Mouse (Mus musculus): ENCODE data around the gene Lctl. TPM values are rescaled to one million over a fixed set of nuclear protein-coding genes. Genes with fewer than 3 reads are reported as not detected.
A peak's percentile ranks its signal among the peaks of the same experiment; 100 is the strongest.
"Not testable (repeated sequence)": the region's sequence is repeated elsewhere in the genome, so short reads cannot be mapped to it uniquely, and the experiment has no call there.

The Lctl gene
- polyA plus RNA-seq, 1 experiment from 2014 or later, result not detected

DNA sequence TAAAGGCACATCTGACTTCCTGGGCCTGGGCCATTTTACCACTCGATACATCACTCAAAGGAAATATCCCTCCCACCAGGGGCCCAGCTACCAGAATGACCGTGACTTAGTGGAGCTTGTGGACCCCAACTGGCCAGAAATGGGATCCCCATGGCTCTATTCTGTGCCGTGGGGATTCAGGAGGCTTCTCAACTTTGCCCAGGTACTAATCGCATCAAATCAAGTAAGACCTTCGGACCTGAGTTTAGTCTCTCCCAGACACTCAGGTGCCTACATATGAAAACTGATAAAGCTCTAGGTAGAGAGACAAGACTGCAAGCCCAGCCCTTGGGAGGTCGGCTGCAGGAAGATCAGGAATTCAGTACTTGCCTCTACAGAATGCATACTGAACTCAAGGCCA is 14.7 kb downstream of the Lctl start:
- DNase-seq (ENCODE audit: low spot score) (no peak), ATAC-seq (ENCODE audit: low FRiP score) (no peak)
- H3K27ac ChIP-seq, result no peak overlapping the region
- H3K4me3 ChIP-seq (replicated peaks; ENCODE audit: low read length), result no peak overlapping the region
- no peak overlapping the region for H3K9ac ChIP-seq
- H3K9me3 ChIP-seq (ENCODE audit: control insufficient read depth, low read length), result no peaks in the 10 kb centered on the region
- WGBS, result 81% methylated on average over 6 of the region's 6 CpGs
- no peaks in the 10 kb centered on the region for H3K4me1 ChIP-seq (replicated peaks; ENCODE audit: control insufficient read depth, insufficient read depth, low read length)
- H3K27me3 ChIP-seq (ENCODE audit: control insufficient read depth, insufficient read depth, low read length), result no peaks in the 10 kb centered on the region
- no peaks in the 10 kb centered on the region for H3K36me3 ChIP-seq (replicated peaks; ENCODE audit: control insufficient read depth, insufficient read depth)
- H3K4me2 ChIP-seq (replicated peaks), result no peak overlapping the region

DNA sequence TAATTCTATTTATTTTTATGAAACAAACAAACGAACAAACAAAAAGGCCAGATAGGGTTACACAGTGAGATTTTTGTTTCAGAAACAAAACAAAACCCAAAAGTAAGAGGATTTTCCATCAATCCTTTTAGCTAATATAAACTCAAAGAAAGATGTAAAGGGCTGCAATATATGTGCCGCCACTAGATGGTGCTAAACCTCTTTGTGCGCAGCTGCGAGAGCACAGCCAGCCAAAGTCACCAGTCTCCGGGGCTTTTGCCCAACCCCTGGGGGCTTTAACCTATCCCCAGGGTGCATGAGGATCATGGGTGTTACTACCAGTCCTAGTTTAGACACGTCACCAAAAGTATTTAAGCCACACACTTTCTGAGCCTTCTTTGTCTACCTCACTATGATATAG is 21.9 kb downstream of the Lctl start:
- H3K27ac ChIP-seq; ATAC-seq (ENCODE audit: low FRiP score); H3K4me1 ChIP-seq (replicated peaks; ENCODE audit: control insufficient read depth, insufficient read depth, low read length); H3K27me3 ChIP-seq (ENCODE audit: control insufficient read depth, insufficient read depth, low read length); H3K36me3 ChIP-seq (replicated peaks; ENCODE audit: control insufficient read depth, insufficient read depth); H3K4me3 ChIP-seq (replicated peaks; ENCODE audit: low read length); H3K9me3 ChIP-seq (ENCODE audit: control insufficient read depth, low read length); H3K9ac ChIP-seq; H3K4me2 ChIP-seq (replicated peaks): not testable (repeated sequence)
- 10% methylated on average over 6 of the region's 6 CpGs for WGBS
- peak; percentile 78 for DNase-seq (ENCODE audit: low spot score)

DNA sequence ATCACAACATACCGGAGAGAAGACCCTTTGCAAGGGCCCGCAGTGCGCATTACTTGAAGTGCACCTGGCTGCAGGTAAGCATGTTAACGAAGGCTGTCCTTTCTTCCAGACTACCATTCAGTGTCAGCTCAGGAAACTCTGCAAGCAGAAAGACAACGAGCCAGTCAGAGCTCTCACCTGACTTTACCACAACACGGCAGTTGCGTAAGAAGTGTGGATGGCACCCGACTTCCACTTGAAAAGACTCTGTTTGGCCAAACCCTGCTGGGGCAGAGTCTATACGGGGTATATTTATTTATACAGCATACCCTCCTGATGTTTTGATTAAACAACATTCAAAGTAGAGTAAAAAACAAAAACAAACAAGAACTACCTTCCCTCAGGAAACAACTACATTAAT is 22.9 kb downstream of the Lctl start:
- Histone ChIP-seq H3K27ac (no peak overlapping the region), H3K27me3 (ENCODE audit: control insufficient read depth, insufficient read depth, low read length) (no peaks in the 10 kb centered on the region), H3K9me3 (ENCODE audit: control insufficient read depth, low read length) (no peaks in the 10 kb centered on the region), H3K4me3 (replicated peaks; ENCODE audit: low read length) (no peak overlapping the region), H3K9ac (no peak overlapping the region), H3K36me3 (replicated peaks; ENCODE audit: control insufficient read depth, insufficient read depth) (no peaks in the 10 kb centered on the region), H3K4me1 (replicated peaks; ENCODE audit: control insufficient read depth, insufficient read depth, low read length) (no peaks in the 10 kb centered on the region), H3K4me2 (replicated peaks) (no peak overlapping the region)
- DNase-seq (ENCODE audit: low spot score), result no peak
- ATAC-seq (ENCODE audit: low FRiP score), result no peak
- WGBS, result 92% methylated on average over 9 of the region's 9 CpGs

DNA sequence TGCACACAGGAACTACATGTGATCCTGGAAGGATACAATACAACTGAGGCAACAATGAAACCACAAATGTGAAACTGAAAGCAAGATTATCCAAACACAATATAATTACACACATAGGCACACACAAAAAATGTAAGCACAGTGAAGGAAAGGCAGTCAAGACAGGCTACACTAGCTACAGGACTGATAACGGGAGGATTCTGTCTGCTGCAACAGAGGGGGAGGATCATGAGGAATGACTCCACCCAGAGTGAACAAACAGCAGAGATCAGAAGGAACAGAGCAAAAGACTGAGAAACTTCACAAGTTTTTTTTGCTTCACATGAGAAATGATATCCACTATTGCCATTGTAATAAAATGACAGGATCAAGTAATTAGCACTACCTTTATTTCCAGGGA is 39.7 kb downstream of the Lctl start:
- Histone ChIP-seq H3K27me3 (ENCODE audit: control insufficient read depth, insufficient read depth, low read length) (no peaks in the 10 kb centered on the region), H3K27ac (no peak overlapping the region), H3K4me3 (replicated peaks; ENCODE audit: low read length) (no peak overlapping the region), H3K36me3 (replicated peaks; ENCODE audit: control insufficient read depth, insufficient read depth) (peaks cover 7% of the 10 kb centered on the region; the same call in 1 of the 2 replicates), H3K4me1 (replicated peaks; ENCODE audit: control insufficient read depth, insufficient read depth, low read length) (no peaks in the 10 kb centered on the region), H3K9ac (no peak overlapping the region), H3K4me2 (replicated peaks) (no peak overlapping the region), H3K9me3 (ENCODE audit: control insufficient read depth, low read length) (no peaks in the 10 kb centered on the region)
- DNase-seq (ENCODE audit: low spot score) (no peak), ATAC-seq (ENCODE audit: low FRiP score) (no peak)
- WGBS, result 90% methylated on average over 1 of the region's 1 CpGs

DNA sequence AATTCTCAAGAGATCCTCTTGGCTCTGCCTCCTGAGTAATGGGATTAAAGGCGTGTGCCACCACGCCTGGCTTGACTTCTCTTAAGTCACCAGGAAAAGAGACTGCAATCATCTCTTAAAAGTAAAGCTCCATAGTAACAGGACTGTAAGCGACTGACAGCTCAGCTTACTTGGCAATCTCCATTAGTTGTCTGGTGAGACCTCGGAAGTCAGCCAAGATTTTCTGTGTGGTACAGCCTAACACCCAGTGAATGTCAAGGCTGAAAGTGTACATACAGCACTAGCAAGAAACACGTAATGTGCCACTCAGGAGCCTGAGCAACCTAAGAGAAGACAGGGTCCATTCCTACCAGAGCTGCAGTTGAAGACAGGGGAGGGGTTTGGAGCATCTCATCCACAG is 43.5 kb downstream of the Lctl start:
- H3K9ac ChIP-seq, result no peak overlapping the region
- 0 out of 2 replicates have a peak, but pooled peaks cover 7% of the 10 kb centered on the region for H3K36me3 ChIP-seq (replicated peaks; ENCODE audit: control insufficient read depth, insufficient read depth)
- no peak overlapping the region for H3K27ac ChIP-seq
- no peaks in the 10 kb centered on the region for H3K4me1 ChIP-seq (replicated peaks; ENCODE audit: control insufficient read depth, insufficient read depth, low read length)
- H3K9me3 ChIP-seq (ENCODE audit: control insufficient read depth, low read length), result no peaks in the 10 kb centered on the region
- H3K4me2 ChIP-seq (replicated peaks), result no peak overlapping the region
- DNase-seq (ENCODE audit: low spot score), result no peak
- ATAC-seq (ENCODE audit: low FRiP score), result no peak
- H3K4me3 ChIP-seq (replicated peaks; ENCODE audit: low read length), result no peak overlapping the region
- H3K27me3 ChIP-seq (ENCODE audit: control insufficient read depth, insufficient read depth, low read length), result no peaks in the 10 kb centered on the region
- 91% methylated on average over 5 of the region's 5 CpGs for WGBS

DNA sequence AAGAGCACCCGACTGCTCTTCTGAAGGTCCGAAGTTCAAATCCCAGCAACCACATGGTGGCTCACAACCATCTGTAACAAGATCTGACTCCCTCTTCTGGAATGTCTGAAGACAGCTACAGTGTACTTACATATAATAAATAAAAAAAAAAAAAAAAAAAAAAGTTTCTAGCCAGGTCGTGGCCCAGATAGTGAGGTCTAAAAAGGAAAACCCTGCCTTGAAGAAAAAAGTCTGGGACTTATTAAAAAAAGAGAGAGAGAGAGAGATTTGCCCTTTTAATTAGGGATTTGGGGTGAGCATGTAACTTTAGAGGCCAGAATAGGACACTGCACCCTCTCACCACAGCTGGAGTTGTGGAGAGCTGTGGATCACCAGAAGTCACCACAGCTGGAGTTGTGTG is 53.0 kb downstream of the Lctl start:
- ATAC-seq (ENCODE audit: low FRiP score); H3K4me2 ChIP-seq (replicated peaks); H3K27ac ChIP-seq; H3K4me3 ChIP-seq (replicated peaks; ENCODE audit: low read length); H3K27me3 ChIP-seq (ENCODE audit: control insufficient read depth, insufficient read depth, low read length); H3K9me3 ChIP-seq (ENCODE audit: control insufficient read depth, low read length); DNase-seq (ENCODE audit: low spot score); H3K36me3 ChIP-seq (replicated peaks; ENCODE audit: control insufficient read depth, insufficient read depth); H3K9ac ChIP-seq: not testable (repeated sequence)
- WGBS, result 97% methylated on average over 3 of the region's 3 CpGs
- peaks cover 16% of the 10 kb centered on the region for H3K4me1 ChIP-seq (replicated peaks; ENCODE audit: control insufficient read depth, insufficient read depth, low read length)

DNA sequence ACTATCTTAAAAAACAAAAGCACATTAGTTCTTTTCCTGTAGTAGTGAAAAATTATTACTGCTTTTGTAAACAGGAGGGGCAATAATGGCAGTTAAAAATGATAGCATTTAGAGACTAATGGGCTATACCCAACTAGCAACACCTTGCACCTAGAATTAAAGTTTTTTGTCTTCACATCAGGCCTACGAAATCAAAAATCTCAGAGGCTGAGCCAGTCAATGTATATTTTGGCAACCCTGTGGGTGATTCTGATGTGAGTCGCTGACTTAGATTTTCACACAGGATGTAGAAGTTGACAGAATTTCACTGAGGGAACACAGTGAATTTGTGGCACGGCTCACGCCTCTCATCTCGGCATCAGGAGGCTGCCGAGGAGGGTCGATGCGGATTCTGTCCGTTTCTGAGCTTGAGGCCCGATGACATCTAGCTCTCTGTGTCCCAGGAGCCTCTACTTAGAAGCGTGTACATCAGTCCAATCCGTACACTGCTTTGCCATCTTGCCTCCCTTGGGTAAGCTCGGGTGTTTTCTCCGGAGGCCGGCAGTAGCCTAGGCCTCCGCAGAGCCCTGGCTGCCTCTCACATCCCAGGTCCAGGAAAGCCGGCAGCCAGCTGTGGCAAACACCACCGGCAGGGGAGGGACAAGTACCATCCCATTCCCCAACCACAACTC is 55.3 kb downstream of the Lctl start:
- no peak; the same call in 1 of the 2 replicates for ATAC-seq (ENCODE audit: low FRiP score)

DNA sequence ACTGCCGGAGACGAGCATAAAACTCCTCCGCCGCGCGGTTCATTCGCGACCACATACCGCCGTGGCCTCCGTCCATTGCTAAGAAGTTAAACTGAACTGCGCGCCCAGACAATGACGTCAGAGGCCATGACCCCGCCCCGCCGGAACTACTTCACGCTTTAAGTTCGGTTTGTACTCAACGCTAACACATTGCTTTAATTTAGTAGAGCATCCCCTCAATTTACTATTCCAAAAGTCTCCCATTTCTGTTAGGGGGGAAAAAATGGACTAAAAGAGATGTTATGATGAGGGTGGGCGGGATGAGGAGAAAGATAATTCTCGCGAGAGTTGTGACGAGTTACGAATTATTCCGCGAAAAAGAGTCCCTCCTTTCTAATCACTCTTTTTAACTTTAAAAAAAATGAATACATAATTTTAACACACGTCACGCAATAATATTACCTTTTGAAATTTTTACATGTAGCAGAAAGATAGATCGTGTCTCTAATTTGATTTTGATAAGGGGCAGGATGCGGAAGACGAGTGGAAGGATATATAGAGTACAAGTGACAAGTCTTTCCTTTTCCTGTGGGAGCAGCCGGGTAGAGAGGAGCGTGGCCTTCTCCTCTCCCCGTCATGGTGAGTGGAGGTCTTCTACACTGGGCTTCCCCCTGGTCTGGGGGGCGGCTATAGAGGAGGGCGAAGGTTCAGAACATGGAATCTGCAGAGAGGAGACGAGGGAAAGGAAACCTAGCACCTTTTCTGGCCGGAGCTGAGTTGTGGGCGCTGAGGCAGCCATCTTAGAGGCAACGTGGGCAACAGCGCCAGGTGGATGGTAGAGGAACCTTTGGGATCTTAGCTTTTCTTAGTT is 56.1 kb downstream of the Lctl start, which contains the start of the genes Zwilch and Rpl4:
Gene Zwilch (minus strand): TSS at position 289 of the 850 bp plus-strand sequence.
Gene Rpl4 (plus strand): TSS at position 560 of the 850 bp plus-strand sequence.
- Histone ChIP-seq H3K4me3 (replicated peaks; ENCODE audit: low read length) (peak within 1 kb of the TSS; percentile 82), H3K27me3 (ENCODE audit: control insufficient read depth, insufficient read depth, low read length) (no peaks in the 10 kb centered on the region)
- WGBS, result under 1% methylated on average over 42 of the region's 42 CpGs

More for the DNA sequence above, 55.3 kb downstream of the Lctl start:
- Histone ChIP-seq H3K36me3 (replicated peaks; ENCODE audit: control insufficient read depth, insufficient read depth) (peaks cover 28% of the 10 kb centered on the region), H3K4me1 (replicated peaks; ENCODE audit: control insufficient read depth, insufficient read depth, low read length) (peaks cover 16% of the 10 kb centered on the region), H3K27ac (peak overlapping the region; percentile 82), H3K4me2 (replicated peaks) (peak overlapping the region; percentile 97), H3K9ac (peak overlapping the region; percentile 81), H3K9me3 (ENCODE audit: control insufficient read depth, low read length) (no peaks in the 10 kb centered on the region), H3K27me3 (ENCODE audit: control insufficient read depth, insufficient read depth, low read length) (no peaks in the 10 kb centered on the region), H3K4me3 (replicated peaks; ENCODE audit: low read length) (peak overlapping the region; percentile 82)
- DNase-seq (ENCODE audit: low spot score), result no peak
- 3% methylated on average over 18 of the region's 18 CpGs for WGBS

DNA sequence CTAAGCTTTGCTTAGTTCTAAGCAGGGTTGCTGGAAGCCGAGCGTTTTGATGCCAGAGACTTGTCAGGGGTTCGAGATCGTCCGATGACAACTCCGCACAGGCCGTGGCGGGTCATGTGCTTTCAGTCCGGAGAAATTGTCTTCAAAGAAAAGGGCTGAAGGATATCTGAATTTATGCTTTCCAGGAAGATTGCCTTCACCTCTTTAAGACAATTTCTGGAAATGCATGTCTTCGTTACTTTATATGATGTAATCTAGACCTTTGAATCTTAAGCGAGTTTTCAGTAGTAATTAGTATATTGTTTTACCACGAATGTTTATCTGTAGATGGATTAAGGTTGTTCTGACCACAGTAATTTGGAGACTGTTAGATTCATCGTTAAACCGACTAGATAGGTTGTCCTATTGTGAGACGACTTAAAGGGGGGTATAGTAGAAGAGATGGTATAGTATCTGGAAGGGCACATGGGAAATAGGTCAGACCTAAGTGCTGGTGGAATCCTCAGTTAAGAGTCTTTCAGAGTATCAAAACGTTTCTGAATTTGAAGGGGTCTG is 56.8 kb downstream of the Lctl start:
- Histone ChIP-seq H3K9ac (peak overlapping the region; percentile 81), H3K9me3 (ENCODE audit: control insufficient read depth, low read length) (no peaks in the 10 kb centered on the region), H3K27ac (peak overlapping the region; percentile 82), H3K4me2 (replicated peaks) (peak overlapping the region; percentile 97), H3K4me1 (replicated peaks; ENCODE audit: control insufficient read depth, insufficient read depth, low read length) (peaks cover 16% of the 10 kb centered on the region), H3K27me3 (ENCODE audit: control insufficient read depth, insufficient read depth, low read length) (no peaks in the 10 kb centered on the region), H3K36me3 (replicated peaks; ENCODE audit: control insufficient read depth, insufficient read depth) (peaks cover 42% of the 10 kb centered on the region), H3K4me3 (replicated peaks; ENCODE audit: low read length) (peak overlapping the region; percentile 82)
- ATAC-seq (ENCODE audit: low FRiP score) (no peak; the same call in 1 of the 2 replicates), DNase-seq (ENCODE audit: low spot score) (no peak)
- under 1% methylated on average over 16 of the region's 16 CpGs for WGBS

More for the DNA sequence above, 56.1 kb downstream of the Lctl start, which contains the start of the genes Zwilch and Rpl4:
- Histone ChIP-seq H3K9me3 (ENCODE audit: control insufficient read depth, low read length) (no peaks in the 10 kb centered on the region), H3K36me3 (replicated peaks; ENCODE audit: control insufficient read depth, insufficient read depth) (peaks cover 35% of the 10 kb centered on the region), H3K4me2 (replicated peaks) (peak within 1 kb of the TSS; percentile 97), H3K4me1 (replicated peaks; ENCODE audit: control insufficient read depth, insufficient read depth, low read length) (peaks cover 16% of the 10 kb centered on the region), H3K27ac (peak within 1 kb of the TSS; percentile 82), H3K9ac (peak within 1 kb of the TSS; percentile 81)
- ATAC-seq (ENCODE audit: low FRiP score), result peak; percentile 83
- peak; percentile 90 for DNase-seq (ENCODE audit: low spot score)

Data from hindbrain, embryonic 14.5 days (tissue).